Mouse (Mus musculus): Measurements from ENCODE around the gene Opcml. TPM values are rescaled to one million over a fixed set of nuclear protein-coding genes. Genes with fewer than 3 reads are reported as not detected.

The Opcml gene
- total RNA-seq (2014; fragmentation: Nextera tagmentation) (0.22 TPM in 1 of 2 replicates, not detected in the other), total RNA-seq (2017) (not detected in 2 replicates)

- no peak for ATAC-seq (replicated peaks; ENCODE audit: low FRiP score, low TSS enrichment, poor library complexity, severe bottlenecking)
These were observed at the start of gene Opcml for GRCm38 (mm10) chr9:27790725-27791638. TSS of gene Opcml (plus strand) at chr9:27790775.

GRCm38 (mm10) chr9:27758709-27759108 is 31.9 kb upstream of the Opcml start:
- no peak for ATAC-seq (replicated peaks; ENCODE audit: low FRiP score, low TSS enrichment, poor library complexity, severe bottlenecking)

- ATAC-seq (replicated peaks; ENCODE audit: low FRiP score, low TSS enrichment, poor library complexity, severe bottlenecking), result no peak
These were observed 29.4 kb upstream of the Opcml start for GRCm38 (mm10) chr9:27761196-27761595.

DNA sequence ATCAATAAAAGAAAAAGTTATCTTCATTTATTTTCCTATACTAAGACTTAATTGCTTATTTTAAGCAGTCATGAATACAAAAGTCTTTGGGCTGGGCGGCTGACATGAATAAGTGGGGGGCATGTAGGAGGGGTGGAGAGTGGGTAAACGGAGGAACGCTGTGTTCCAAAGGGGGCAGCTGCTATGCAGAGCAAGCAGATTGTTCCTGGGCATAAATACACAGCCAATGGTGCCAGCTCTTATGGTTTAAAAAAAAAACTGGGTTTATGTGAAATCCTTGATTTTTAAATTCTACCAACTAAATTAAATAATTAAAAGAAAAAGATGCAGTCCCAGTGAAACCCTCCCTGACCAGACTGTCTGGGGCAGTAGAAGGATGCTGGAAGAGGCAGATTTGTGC is 24.1 kb upstream of the Opcml start:
- ATAC-seq (replicated peaks; ENCODE audit: low FRiP score, low TSS enrichment, poor library complexity, severe bottlenecking), result no peak

- ATAC-seq (replicated peaks; ENCODE audit: low FRiP score, low TSS enrichment, poor library complexity, severe bottlenecking), result no peak
These were observed 23.2 kb upstream of the Opcml start for GRCm38 (mm10) chr9:27767196-27767900.

DNA sequence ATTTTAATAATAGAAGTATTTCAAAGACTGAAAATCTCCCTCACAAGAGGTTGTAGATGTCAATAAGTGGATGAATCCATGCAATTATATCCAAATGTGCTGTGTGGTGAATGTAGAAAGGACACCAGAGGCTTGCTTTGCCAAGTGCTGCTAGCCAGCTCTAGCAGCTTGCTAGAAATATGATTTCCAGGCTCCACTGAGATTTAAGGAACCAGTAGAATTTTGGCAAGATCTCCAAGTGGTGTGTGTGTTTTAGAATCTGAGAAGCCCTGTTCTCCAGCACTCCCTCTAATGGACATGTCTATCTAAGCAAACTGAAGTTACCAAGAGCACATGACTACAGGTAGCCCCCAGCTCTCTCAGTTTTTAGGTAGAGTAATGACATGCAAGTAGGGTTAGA is 21.8 kb upstream of the Opcml start:
- ATAC-seq (replicated peaks; ENCODE audit: low FRiP score, low TSS enrichment, poor library complexity, severe bottlenecking), result no peak

- ATAC-seq (replicated peaks; ENCODE audit: low FRiP score, low TSS enrichment, poor library complexity, severe bottlenecking), result no peak
These were observed 9.1 kb upstream of the Opcml start for GRCm38 (mm10) chr9:27781291-27781993.

- ATAC-seq (replicated peaks; ENCODE audit: low FRiP score, low TSS enrichment, poor library complexity, severe bottlenecking), result no peak
These were observed 8.6 kb upstream of the Opcml start for GRCm38 (mm10) chr9:27781994-27782337.

DNA sequence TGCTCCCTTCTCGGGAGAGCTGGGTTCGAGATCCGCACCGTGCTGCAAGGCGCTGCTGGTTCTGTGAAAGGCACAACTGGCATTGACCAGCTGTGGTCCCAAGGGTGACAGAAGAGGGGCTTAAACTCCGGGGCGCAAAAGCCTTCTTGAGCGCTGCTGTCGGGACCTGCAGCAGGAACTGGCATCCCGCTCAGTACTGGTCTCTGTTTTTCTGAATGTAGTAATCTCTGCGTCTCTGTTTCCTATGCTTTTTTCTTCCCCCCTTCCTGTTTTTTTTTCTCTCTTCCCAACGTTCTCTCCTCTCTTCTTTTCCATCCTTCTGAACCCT is 1.0 kb downstream of the Opcml start:
- ATAC-seq (replicated peaks; ENCODE audit: low FRiP score, low TSS enrichment, poor library complexity, severe bottlenecking), result no peak

DNA sequence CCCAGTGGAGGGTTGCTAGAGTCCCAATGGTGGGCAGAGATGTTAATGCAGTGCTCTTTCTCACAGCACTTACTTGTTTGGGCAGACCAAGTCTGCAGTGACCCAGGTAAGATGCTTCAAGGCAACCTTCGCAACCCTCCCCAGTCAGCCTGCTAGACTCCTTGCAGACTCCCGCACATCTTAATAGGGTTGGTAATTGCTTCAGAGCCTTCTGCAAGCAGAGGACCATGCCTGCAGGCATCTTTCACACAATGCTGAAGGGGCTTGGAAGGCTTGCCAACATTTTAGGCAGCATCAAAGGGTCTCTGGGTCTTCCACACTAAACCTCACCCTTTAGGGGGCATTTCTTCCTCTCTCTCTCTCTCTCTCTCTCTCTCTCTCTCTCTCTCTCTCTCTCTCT is 1.7 kb downstream of the Opcml start:
- no peak for ATAC-seq (replicated peaks; ENCODE audit: low FRiP score, low TSS enrichment, poor library complexity, severe bottlenecking)

DNA sequence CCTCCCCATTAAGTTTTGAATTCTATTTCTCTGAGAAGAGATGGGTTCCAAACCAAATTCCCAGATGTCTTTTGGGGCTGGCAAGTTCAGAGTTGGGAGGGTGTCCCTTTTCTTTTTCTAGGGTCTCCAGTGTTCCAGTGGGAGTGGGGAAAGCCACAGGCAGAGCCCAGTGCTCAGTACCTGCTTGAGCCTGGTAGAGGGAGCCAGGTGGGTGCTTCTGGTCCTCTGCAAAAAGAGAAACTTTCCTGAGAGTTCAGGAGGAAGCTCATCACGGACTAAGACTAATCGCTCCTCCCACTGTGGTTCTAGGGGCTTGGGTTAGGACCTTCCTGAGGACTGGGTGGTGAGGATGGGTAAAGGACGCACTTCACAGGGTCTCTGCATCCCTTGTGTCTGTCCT is 2.4 kb downstream of the Opcml start:
- ATAC-seq (replicated peaks; ENCODE audit: low FRiP score, low TSS enrichment, poor library complexity, severe bottlenecking), result no peak

DNA sequence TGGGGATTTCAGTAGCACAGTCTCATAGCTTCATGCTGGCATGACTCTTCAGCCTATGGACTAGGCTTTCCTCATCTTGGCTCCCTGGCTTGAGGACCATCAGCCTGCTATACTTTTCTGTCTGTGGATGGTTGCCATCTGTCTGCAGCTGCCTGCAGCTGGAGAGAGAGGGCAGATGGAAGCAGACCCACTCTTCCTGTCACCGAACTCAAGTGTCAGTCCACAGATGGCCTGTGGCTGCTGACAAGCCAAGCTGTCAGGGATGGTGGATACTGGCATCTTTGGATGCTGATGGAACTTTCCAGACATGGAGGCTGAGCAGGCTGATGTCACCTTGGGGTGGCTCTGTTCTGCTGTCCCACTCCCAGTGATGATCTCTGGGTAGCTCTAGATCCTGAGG is 6.0 kb downstream of the Opcml start:
- ATAC-seq (replicated peaks; ENCODE audit: low FRiP score, low TSS enrichment, poor library complexity, severe bottlenecking), result no peak

- ATAC-seq (replicated peaks; ENCODE audit: low FRiP score, low TSS enrichment, poor library complexity, severe bottlenecking), result no peak
These were observed 10.4 kb downstream of the Opcml start for GRCm38 (mm10) chr9:27800992-27801391.

DNA sequence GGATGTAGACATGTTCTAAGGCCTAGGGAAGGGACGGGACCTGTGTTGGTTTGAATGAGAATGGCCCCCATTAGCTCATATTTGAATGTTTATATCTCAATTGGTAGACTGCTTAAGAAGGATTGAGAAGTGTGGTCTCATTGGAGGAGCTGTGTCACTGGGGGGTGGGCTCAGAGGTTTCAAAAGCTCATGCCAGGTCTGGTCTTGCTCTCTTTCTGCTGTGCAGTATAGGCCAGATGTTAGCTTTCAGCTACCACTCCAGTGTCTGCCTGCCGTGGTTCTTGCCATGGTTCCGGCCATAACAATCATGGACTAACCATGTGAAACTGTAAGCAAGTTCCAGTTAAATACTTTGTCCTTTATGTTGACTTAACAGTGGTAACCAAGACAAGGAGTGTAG is 11.2 kb downstream of the Opcml start:
- no peak for ATAC-seq (replicated peaks; ENCODE audit: low FRiP score, low TSS enrichment, poor library complexity, severe bottlenecking)

DNA sequence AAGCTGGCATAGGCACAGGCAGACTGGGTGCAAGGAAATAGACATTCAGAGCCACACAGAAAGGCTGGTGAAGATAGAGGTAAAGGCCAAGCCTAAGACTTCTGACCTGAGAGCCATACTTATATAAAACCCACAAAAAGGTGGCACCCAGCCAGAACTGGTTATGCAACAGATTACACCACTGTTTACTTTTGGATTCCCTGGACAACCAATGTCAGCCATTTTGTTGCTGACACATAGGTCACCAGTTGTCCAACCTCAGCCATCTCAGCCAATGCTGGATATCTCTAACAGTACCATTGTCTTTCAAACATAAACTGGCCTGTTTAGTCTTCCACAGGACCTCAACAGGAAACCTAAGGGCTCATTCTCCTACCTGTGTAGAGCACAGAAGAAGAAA is 11.8 kb downstream of the Opcml start:
- ATAC-seq (replicated peaks; ENCODE audit: low FRiP score, low TSS enrichment, poor library complexity, severe bottlenecking), result no peak

DNA sequence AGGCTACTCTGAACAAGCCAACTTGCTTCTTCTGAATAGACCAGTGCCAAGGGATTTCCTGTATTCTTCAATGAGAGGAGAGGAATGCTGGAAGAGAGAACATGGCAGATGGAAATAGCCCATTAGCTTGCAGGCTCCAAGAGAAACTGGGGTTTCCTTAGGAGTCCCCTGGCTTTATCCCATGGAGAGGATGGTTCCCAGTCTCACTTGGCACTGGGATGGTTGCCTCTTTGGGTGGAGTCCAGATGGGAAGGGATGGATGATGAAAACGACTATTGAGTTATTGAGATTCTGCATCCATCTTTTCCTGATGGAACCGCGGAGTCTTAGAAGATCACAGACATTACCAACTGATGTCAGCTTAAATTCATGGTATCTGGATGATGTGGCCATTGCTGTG is 13.9 kb downstream of the Opcml start:
- ATAC-seq (replicated peaks; ENCODE audit: low FRiP score, low TSS enrichment, poor library complexity, severe bottlenecking), result no peak

- ATAC-seq (replicated peaks; ENCODE audit: low FRiP score, low TSS enrichment, poor library complexity, severe bottlenecking), result no peak
These were observed 19.2 kb downstream of the Opcml start for GRCm38 (mm10) chr9:27809741-27810140.

DNA sequence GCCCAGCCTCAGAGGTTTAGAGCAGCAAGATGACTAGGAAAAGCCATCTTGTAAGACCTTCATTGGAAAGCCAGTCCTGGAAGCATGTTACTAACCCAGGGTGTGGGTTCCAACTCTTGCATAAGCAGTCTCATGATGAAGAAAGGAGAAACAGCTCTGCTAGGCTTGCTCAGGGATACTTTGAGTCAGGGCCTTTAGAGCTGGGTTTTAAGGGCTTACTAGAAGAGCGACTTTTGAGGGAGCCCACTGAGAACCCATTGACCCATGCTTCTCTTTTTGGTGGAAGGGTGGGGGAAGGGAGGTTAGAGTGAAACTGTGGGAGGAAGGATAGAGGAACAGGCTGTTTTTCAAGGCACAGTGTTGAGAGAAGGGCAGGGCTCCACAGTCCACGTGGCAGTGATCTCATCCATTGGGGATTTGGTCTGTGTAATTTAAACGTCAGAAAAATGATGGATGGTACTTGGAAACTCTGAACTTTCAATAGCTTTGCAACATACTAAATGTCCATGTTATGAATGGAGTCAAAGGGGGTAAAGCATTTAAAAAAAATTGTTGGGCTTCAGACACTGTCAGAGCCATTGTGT is 22.7 kb downstream of the Opcml start:
- ATAC-seq (replicated peaks; ENCODE audit: low FRiP score, low TSS enrichment, poor library complexity, severe bottlenecking), result no peak

GRCm38 (mm10) chr9:27814161-27814560 is 23.6 kb downstream of the Opcml start:
- no peak for ATAC-seq (replicated peaks; ENCODE audit: low FRiP score, low TSS enrichment, poor library complexity, severe bottlenecking)

GRCm38 (mm10) chr9:27821197-27821596 is 30.6 kb downstream of the Opcml start:
- no peak for ATAC-seq (replicated peaks; ENCODE audit: low FRiP score, low TSS enrichment, poor library complexity, severe bottlenecking)
